Mouse (Mus musculus): ENCODE results near the gene Cyth2.

Cyth2 gene

DNA sequence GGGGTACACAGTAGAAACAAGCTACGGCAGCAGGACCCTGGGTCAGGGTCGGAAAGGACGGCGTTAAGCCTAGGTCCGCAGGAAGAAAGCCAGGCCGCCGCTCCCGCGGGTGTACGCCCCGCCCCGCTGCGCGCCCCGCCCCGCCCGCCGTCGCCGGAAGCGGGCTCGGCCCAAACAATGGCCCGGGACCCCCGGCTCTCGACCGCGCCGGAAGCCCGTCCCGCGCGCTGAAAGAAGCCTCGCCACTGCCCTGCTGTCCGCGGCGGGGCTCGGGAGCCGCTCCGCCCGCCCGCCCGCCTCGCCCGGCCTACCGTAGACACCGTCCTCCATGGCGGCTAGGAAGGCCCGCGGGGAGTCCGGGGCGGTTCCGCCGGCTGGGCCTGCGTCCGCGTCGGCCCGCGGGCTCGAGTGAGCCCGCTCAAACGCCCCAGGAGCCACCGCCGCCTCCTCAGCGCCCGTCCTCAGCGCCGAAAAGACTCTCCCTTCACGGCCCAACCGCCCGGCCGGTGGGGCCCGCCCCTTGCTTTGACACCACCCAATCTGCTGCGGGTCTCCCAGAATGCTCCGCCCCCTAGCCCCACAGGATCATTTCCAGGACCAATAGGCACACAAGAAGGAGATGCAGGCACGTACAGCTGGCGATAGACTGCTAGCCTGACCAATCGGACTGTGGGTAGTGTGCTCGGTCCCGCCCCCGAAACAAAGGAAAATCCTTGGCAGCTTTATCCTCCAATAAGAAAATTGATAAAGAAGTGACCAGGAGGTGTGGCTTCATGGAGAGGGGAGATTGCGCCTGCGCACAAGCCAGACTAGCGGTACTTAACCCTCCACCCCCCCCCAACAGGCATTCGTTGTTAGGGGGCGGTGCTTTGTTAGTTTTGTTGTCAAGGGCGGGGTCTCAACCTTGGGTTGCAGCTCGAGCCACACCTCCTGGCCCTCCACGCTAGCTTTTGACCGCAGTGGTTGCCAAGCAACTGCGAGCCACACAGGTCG, at the start of gene Cyth2:
Gene Cyth2 (minus strand): TSS at position 795 of the 993 bp plus-strand sequence.
- peak; percentile 99 for DNase-seq (ENCODE audit: low spot score)

DNA sequence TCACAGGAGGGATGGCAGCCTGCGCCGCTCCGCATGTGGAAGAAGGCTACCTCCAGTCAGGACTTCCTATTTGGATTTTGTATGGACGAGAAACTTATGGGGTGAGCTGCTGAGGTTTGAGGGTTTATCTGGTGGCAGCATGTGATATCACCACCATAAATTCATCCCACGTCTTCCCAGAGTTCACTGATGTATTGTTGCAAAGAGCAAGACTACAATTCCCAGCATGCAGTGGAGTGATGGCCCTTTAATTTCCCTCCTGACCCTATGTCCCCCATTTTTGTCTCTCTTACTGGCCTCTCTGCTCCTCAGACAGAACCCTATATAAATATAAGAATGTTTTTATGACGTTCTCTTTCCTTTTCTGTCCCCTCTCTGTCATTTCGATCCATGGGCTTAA, 48.4 kb upstream of the Cyth2 start:
- DNase-seq (ENCODE audit: low spot score), result no peak

DNA sequence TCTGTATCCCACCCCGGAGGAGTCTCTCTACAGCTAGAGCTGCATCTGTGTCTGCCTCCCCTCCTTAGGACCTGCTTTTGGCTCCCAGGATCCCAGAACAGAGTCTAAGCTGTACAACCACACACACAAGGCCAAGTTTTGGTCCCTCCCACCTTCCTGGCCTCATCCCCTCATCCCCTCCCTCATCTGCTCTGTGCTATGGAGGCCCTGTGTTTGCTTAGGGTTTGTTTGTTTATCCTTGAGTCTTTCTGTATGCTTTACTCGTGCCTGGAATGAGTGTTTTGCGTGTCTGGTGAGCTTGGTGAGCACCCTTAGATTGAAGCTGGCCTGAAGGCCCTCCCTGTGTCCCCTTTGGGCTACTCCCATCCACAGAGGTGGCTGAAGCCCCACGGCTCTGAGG, 44.6 kb upstream of the Cyth2 start:
- DNase-seq (ENCODE audit: low spot score), result no peak

DNA sequence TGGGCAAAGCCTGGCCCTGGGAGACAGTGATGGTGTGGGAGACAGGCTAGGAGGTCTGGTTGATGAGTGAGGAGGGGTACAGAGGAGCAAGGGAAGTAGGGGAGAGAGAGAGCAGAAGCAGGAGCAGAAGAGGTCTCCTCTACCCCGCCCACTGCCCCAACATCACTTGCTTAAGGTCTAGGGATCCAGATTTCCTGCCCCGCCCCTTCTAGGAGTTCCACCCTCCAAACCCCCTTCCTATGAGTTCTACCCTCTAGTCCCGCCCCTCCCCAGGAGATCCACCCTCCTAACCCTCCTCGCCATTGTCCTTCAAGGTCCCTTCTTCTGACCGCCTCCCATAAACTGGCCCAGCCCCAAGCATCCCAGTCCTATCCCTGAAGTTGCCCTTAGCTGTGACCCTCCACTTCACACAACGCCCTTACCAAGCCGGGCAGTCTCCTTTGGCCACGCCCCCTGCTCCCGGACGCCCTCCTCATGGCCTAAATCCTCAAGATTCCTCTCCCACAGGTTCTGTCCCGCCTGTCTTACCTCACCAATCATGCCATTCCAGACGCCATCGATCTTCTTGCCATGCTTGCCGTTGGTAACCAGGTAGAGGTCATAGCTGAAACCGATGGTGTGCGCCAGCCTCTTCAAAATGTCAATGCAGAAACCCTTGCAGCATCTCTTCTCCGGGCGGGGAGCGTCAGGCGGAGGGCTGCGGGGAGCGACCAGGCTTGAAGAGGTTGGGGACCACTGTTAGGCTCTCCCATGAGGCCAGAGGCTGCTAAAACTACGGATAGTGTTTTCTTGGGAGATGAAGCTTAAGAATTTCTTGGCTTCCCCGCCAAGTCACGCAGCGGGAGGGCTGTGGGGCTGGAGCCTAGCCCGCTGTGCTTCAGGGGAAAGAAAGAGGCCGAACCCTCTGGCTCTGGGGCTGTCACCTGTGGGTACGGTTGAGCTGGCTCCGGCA, 42.8 kb upstream of the Cyth2 start:
- DNase-seq (ENCODE audit: low spot score), result peak; percentile 25

DNA sequence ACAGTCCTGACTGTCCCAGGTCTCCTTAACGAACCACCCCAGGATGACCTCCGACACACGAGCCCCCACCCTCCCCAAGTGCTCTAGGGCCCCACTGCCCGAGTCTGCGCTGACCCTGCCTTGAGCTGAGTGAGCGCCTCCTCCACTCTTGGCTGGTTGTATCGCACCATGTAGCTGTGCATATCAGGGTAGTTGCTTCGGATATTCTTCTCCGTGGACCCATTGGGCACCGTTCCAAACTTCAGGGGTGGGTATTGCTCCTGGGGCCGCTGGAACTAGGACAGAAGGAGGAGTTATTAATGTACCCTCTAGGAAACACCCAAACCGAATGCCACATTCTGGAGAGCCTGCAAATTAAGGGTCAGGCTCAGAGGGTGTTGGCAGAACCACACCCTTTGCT, 38.7 kb upstream of the Cyth2 start:
- no peak for DNase-seq (ENCODE audit: low spot score)

DNA sequence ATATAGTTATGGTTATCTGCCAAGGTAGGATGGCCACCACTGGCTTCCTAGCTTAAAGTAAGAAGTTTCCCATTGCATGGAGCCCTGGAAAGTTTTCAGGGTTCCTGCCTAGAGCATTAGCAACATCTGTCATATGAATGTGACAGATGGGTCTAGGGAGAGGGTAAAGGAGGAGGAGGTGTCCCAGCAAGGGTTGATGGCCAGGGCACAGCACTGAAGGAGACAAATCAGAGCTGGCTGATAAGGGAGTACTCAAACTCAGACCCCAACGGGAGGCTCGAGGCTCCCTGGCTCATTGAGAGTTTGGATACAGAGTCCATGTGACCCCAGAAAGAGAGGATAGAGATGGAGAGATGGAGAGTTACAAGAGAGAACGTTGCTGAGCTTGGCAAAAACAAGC, 36.3 kb upstream of the Cyth2 start:
- DNase-seq (ENCODE audit: low spot score), result no peak

DNA sequence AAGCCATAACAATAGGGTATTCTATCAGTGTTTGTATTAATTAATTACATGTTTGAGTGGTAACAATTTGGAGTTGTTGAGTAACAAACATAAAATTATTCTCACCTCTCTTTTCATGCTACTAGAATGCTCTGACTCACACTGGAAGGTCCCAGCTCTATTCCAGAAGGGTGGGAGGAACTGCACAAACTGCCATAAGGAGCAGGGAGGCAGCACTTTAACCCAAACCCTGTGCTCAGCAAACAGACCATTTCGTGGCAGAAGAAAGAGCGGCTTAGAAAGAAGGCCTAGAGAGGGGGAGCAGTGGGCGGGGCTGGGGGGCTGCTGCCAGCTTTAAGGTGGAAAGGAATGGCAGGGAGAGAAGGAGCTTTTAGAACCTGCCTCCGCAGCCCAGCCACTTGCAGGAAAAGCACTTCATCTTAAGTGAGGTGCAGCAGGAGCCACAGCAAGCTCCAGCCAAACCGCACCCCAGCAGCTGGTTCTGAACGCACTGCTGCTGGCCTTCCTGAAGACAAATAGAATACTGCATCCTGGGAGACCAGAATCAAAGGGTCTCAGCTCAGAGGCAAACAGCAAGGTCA, 34.2 kb upstream of the Cyth2 start:
- no peak for DNase-seq (ENCODE audit: low spot score)

DNA sequence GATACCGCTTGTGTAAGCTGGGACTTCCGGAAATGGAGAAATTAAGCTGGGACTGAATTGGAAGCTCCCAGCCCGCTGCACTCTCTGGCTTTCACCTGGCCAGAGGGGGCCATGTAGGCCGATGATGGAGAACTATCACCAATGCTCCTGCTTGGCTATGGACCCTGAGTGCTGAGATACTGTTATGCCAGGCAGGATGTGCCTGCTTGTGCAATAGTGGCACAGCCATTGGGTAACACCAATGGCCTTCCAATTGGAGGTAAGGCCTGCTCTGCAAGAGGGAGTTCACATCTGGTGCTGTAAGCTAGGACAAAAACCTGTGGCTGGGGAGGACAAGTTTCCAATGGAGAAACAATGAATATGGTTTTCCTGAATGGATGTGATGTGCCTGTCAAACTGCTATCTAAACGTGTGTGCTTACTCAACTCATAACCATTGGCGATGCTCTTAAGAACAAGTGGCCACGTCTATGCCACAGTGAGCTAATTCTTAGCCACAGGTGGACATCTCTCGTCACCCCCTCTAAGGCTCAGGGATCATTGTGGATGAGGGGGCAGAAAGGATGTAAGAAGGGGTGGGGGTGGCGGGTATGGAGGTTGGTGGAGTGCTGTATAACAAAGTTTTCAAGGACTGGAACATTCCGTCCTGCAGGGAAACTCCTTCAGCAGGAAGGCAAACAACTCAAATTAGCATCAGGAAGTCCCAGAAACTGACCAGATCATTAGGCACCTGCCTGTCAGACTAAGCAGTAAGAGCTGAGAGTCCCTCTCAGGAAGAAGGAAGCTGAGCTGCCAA, 28.8 kb upstream of the Cyth2 start:
- no peak for DNase-seq (ENCODE audit: low spot score)

DNA sequence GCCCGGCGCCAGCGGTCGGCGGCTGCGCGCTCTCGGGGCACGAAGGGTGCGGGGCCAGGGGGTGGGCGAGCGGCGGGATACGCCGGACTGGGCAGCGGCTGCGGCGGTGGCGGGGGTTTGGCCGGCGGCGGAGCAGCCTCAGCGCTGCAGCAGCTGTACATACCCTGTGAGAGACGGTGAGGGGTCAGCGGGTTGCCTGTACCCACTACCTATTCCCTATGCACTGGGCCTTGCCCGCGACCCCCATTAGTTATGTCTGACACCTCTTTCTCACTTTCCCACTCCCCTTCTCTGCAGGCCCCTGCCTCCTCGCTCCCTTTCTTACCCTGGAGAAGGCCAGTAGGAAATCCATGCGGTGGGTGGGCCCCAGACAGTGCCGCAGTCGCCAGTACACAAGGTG, 19.5 kb upstream of the Cyth2 start:
- DNase-seq (ENCODE audit: low spot score), result no peak

DNA sequence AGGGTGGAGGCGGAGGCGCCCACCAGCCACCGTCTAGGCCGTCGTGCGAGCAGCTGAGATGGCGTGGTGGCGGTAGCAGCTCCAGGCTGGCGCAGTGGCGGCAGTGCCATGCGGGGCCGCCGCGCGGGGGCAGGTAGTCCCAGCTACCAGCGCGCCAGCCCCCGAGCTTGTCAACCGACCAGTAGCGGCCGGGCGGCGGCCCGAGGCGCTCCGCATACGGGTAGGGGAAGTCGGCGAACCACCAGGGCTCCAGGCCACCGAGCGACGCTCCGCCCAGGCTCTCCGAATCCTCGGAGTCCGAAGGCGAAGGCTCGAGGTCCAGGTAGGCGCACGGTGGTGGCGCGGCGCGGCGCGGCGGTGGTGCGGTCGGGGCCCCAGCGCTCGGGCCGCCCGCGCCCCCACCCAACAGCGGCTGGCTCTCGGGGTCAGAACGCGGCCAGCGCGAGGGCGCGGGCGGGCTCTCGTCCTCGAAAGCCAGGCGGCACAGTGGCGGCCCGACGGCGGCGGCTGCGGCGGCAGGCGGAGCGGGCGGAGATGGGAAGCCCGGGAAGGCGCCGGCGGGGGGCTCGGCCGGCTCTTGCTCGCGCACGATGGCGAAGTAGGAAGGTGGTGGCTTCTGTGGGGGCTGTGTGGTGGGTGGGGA, 18.9 kb upstream of the Cyth2 start:
- DNase-seq (ENCODE audit: low spot score), result no peak

DNA sequence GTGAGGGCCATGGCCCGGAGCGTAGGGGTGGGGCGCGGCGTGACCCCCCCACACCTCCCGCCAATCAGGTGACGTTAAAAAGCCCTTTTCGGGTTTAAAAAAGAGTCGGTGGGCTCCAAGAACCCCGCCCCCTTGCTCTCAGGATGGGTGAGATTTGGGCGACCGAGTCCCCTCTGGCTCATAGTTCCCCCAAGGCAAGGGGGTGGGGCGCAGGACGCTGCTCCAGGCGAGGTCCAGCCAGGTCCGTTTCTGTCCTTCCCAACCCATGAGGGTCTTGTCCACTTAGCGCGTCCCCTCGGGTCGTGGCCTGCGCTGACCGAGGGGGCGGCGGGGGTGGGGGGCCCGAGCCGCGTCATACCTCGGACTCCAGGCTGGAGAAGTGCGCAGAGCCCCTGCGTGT, 18.0 kb upstream of the Cyth2 start:
- DNase-seq (ENCODE audit: low spot score), result no peak

DNA sequence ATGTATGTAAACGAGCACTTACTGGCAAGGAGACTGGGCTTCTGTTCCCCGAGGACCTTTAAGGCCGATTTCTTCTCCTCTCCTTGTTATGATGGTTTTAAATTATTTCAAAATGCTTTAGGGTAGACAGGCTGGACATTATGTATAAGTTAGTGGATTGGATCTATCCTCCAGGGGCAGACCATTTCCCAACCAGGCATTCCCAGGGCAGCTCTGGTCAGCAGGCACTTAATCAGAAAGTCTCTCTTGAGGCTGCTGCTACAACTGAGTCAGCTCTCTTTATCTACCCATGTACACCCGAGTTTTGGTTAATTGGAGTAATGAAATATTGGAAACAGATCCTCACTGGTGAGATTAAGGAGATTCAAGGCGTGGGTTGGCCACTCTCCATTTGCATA, 16.7 kb upstream of the Cyth2 start:
- no peak for DNase-seq (ENCODE audit: low spot score)

DNA sequence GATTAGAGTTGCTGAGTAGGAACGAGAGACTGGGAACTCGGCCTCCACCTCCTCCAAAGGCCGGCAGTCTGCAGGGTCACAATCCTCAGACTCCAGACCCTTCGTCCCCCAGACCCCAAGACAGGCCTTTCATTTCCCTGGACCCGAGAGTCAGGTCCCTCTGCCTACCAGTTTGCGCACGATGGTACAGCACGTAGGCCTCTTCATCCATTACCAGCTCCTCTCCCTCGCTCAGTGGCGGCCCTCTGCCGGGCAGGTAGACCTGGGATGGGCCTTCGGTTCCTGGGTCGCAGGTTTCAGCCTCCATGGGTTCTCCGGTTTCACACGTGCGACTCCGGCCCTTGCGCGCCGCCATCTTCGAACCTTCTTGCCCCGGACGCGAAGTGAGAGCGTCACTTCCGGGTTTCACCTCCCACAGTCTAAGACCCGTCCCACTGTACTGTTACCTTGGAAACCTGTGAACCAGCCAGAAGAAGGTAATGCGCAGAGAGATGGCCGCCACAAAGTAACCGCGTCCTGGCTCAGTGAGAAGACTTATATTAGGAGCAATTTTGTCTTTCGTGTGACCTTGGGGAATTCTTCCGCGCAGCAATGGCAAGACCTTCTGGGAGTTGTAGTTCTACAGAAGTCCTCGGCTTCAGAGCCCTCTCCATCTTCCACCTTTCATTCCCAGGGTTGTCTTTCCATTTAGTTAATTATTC, 16.2 kb upstream of the Cyth2 start, which contains the start of gene Grwd1:
Gene Grwd1 (minus strand): TSS at position 518 of the 701 bp plus-strand sequence.
- peak; percentile 92 for DNase-seq (ENCODE audit: low spot score)

DNA sequence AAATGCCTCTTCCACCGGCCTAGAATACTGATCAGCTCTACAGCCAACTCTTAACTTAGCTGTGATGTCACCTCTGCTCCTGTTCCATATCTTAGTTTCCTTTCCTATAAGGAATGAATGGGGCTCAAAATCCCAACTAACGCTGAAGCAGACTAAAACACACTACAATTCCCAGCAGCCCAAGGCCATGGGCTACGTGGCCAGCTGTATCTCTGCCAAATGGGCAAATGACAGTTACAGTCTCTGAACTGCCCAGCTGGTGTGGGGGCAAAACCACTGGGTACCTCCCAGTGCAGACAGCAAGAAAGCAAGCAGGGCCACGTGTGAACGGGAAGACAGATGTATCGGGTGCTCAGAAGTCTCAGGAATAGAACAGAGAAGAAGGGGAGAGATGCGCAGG, 12.2 kb upstream of the Cyth2 start:
- DNase-seq (ENCODE audit: low spot score), result no peak

DNA sequence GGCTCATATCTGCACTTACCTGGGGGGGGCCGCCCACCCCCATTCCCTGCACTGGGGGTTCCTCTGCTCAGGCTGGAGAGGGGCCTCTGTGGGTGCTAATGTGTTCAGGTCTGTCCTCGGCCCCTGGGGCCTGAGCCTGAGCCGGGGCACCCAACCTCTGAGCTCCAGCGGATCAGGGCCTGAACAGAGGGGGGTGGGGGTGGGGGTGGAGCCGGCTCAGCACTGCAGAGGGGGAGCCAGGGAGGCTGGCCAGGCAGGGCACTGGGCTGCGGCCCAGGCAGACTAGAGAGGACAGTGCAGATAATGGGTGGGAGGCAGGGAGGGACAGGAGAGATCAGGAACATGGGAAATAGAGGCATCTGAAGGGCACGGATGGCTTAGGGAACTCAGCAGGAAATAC, 10.2 kb upstream of the Cyth2 start, which contains the start of gene Kcnj14:
Gene Kcnj14 (minus strand): TSS at position 185 of the 400 bp plus-strand sequence.
- no peak for DNase-seq (ENCODE audit: low spot score)

DNA sequence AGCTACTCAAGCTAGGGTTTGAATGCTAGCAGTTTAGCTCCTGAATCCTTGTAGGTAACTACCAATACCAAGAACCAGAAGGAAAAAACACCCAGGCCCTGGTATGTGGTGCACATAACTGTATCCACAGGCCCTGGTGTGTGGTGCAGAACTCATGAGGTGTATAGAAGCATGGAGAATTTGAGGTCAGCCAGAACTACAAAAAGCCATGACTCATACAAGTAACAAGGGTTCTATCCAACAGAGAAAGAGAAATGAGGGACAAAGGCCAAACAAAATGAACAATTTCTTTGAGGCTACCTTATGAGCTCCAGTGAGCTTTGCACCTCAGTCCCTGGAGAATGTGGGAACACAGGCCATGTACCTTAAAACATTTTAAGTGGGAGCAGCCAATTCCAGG, 6.5 kb upstream of the Cyth2 start:
- DNase-seq (ENCODE audit: low spot score), result no peak

DNA sequence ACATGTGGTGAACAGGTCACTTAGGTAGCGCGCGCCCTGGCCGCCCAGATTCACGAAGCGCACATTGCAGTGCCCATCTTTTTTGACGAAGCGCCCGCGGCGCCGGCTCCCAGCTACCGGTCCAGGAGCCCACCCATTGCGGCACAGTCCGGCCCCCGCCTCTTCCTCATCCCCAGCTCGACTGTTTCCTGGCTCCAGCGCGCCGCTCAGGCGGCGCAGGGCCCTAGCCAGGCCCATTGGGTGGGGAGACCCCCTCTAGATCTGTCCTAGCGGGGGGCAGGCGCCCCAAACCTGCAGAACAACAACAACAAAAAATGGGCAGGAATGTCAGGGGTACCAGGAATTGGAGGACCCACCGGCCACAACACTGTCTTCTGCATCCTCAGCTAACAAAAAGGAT, 5.5 kb upstream of the Cyth2 start:
- no peak for DNase-seq (ENCODE audit: low spot score)

DNA sequence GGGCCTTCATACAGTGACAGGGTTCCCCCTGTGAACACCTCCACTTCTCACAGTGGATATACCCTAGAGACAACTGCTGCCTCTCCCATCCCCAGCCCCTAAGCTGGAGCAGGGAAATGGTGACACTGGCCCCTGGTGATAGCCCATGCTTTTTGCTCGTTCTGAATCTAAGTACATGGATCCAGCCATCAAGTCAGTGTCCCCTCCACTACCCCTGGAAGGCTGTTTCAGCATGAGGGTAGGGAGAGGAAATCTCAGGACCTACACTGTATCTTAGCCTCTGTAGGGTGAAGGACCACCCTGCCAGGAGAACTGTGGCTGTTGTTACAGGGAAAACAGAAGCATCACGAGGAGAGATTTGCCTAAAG, 1.6 kb upstream of the Cyth2 start:
- no peak for DNase-seq (ENCODE audit: low spot score)

DNA sequence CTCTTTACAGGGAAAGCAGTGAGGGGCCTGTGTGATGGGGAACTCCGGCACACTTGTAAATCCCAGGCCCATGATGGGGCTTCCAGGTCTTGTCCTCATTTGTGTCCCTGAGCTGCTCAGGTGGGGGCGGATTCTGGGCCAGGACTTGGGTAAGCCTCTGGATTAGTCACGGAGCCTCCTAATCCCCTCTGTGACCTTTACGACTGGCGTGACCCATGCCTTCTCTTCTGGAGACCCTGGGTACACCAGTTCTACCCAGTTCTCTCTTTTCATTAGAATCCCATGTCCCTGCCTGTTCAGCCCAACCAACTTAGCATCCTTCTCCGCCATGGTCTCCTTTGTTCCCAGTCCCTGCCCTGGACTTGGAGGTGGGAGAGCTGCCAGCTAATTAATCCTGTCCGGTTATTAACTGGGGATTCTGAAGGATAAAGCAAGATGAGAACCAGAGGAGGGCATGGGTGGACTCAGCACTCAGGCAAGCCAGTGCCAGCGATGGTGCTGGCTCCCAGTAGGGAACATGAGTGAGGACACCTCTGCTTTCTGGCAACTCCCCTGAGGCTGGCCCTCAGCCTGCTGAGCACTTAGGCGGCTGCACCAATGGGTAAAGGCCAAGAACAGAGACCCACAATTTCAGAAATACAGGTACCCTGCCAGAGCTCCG, 1.1 kb upstream of the Cyth2 start:
- no peak for DNase-seq (ENCODE audit: low spot score)

DNA sequence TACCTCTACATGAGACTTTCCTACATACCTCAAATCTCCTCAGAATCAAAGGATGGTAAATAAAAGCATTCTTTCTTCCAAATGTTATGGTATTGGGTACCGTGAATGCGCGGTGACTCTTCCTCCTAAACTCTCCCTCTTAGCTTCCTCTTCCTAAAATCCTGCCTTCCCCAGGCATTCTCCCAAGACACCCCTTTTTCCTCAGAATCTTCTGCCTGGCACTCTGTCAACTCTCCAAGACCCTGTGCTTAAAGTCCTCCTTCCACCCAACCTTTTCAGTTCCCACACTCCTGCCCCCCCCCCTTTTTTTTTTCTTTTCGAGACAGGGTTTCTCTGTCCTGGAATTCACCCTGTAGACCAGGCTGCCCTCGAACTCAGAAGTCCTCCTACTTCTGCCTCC, 460 bp upstream of the Cyth2 start:
- DNase-seq (ENCODE audit: low spot score), result no peak
